Mouse (Mus musculus) frontal cortex, postnatal 25 days (tissue): ENCODE measurements at regions not wholly inside any gene's neighbourhood (a gene's known extent, or its start where the extent isn't known, plus 50 kb on each side); places are given as distances from the start of the nearest gene placed in this dataset.

Experiments used
- DNase-seq, 2 experiments: peaks; one replicate each; pipeline ENCODE4 v3.0.0; 2022; ENCODE audit warnings: low spot score in 2 of 2

GRCm38 (mm10) chr16:76591956-76592768 lies 218.5 kb upstream of the Nrip1 start:
- DNase-seq: no peak

DNA sequence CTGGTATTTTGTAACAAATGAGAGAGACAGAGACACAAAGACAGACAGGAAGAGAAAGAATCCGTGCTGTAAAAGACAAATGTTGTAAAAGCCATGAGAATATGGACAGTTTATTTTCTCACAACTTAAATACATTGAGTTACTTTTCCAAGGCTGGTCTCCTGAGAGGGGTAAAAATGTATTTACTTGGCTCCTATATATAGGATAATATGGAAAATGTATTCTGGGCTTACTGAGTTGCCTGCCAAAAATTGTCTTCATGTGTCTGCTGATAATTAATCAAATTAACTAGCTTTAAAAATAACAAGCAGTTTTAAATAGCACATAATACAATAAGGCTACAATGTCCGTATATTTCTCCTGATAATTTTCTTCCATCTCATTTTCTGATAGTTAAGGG lies 216.2 kb upstream of the Nrip1 start:
- no peak for DNase-seq

DNA sequence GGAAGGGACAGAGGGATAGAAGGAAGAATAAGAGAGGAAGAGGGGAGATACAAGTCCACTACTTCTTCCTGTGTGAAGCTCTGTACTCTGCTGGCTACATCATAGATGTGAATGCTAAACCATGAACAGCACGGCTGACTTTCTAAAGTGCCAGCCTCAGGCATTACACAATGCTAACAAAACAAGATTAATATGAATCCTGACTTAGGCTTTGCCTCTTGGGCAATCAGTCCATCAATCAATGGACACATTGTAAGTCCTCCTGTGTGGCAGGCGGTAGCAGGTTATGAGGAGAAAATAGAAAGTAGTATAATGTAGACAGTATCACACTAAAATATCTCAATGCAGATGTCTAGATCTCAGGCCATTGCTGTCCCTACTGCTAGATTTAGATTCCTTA lies 203.6 kb upstream of the Nrip1 start:
- no peak for DNase-seq

GRCm38 (mm10) chr16:76575281-76575680 lies 201.7 kb upstream of the Nrip1 start:
- no peak for DNase-seq

DNA sequence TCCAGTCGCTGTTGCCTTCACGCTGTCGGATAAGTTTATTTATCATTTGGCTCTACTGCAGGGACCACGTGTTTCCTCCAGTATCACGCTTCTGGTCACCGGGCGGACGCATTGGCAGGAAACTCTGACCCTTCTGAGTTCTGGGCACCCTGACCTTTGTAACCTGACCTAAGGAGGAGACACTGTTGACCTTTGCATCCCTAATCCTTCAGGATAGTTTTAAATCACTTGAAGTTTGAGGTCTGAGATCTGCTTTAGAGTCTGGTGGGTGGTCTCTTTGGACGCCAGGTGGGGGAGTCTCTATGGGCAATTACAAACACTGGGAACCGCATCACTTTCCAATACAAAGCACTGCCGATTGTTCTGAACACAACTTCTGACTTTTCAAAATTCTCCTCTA lies 192.6 kb upstream of the Nrip1 start:
- DNase-seq: no peak

GRCm38 (mm10) chr16:76554846-76555245 lies 181.2 kb upstream of the Nrip1 start:
- DNase-seq: no peak

- no peak for DNase-seq
These were observed 176.0 kb upstream of the Nrip1 start for GRCm38 (mm10) chr16:76549628-76550027.

GRCm38 (mm10) chr16:76547087-76547486 lies 173.5 kb upstream of the Nrip1 start:
- no peak for DNase-seq

DNA sequence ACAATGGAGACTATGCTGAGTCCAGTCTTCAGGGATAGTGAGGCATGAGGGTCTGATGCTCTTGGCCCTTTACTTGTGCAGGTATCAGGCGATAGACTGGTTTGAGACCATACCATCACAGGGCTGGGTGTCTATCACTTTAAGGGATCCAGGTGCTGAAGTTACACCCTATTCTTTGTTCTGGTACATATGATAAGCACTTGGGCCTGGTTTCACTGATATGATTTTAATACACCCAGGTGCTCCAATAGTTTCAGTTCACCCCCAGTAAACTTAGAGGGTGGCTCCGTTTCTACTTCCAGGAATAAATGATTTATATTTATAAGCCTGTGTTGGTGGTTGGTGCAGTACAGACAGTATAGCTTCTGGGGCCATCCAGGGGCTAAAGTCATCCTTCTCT lies 173.0 kb upstream of the Nrip1 start:
- DNase-seq: no peak

GRCm38 (mm10) chr16:76545942-76546341 lies 172.3 kb upstream of the Nrip1 start:
- DNase-seq: no peak

DNA sequence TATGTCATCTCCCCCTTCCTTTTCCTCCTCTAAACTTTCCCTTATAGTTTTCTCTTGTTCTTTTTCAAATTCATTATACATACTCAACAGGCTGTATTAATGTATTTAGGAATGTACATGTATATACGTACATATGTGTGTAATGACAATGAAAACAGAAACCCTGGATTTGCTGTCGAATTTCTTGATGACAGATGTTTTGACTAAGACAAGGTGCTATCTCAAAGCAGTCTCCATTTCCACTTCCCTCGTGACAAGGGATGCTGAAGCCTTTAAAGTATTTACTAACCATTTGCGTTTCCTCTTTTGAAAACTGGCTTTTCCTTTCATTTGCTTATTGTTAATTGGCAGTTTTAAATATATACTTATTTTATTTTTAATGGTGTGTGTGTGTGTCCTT lies 171.3 kb upstream of the Nrip1 start:
- DNase-seq: no peak

- DNase-seq: no peak
These were observed 167.3 kb upstream of the Nrip1 start for GRCm38 (mm10) chr16:76540964-76541363.

GRCm38 (mm10) chr16:76540328-76540923 lies 166.8 kb upstream of the Nrip1 start:
- no peak for DNase-seq

DNA sequence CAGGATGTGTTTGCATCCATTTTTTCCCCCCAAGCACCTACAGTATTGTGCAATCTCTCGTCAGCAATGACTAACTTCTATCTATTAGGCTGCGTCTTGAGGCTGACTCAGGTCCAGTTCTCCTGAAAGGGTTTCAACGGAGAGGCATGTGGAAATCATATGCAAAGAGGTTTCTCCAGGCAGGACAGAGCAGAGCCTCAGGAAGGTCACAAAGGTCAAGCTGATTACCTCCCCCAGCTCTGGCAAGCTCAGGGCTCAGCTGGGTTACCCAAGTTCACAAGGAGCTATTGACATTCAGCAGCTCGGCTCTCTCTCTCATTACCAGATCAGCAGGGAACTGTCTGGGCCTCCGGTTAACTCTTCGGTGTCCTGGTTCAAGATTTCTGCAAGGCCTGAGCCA lies 166.0 kb upstream of the Nrip1 start:
- DNase-seq: no peak

DNA sequence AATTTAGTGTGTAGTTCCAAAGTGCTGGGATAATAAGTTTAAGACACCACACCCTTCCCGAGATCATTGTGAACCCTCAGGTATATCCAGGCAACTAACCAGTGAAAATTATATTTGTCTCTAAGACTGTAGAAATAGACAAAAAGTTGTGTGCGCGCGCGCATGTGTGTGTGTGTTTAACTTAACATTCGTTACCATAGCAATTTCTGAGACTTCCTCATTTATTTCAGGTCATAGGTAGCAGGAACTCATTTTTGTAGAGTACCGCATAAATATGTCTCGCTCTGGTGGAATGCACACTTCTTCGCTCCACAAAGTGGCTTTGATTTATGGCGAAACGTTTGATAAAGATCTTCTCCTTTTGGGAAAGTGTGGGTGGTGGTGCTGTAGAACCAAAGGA lies 164.2 kb upstream of the Nrip1 start:
- no peak for DNase-seq

DNA sequence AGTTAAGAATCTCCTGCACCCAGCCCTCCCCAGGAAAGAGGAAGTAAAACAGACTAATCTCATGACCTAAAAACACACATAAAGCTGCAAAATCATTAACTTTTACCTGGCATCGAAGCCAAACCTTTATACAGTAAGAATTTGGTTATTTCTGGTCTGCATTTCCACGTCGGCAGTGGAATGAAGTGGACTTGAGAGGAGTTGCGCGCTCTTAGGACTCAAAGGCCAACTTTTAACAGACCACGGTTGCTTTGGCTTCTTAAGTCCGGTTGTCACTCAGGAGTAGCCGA lies 159.2 kb upstream of the Nrip1 start:
- DNase-seq: no peak

DNA sequence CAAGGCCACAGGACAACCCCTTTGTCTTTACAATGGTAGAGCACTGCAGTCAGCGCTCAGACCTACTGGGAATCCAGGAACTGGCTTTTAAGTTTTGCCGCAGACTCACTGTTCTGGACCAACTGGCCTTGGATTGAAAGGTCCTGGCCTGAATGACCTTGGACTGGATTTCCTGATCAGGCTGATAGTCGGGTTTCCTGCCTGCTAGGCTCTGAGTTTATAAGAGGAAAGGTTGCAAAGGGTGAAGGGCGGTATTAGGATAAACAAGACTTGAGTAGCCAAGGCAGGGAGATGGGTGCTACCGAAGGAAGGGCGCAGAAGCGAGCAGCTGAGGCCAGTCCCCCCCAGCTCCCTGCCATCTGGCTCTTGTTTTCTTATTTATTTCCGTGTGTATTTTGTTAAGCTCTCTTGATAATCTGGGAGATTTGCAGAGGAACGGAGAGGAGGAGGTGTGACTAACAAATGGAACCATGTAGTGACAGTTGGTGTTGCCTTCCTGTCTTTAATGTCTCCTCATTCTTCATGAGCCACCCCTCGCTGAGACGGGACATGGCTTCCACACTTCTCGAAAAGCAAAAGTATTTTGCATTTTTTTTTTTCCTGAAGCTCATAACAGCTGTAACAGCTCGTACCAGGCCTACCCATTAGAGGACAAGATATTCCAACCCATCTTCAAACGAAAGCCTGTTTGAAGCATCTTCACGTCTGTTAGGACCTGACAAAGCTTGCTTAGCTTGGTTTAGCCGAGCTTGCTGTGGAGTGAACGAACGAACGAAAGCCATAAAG lies 158.7 kb upstream of the Nrip1 start:
- no peak for DNase-seq

DNA sequence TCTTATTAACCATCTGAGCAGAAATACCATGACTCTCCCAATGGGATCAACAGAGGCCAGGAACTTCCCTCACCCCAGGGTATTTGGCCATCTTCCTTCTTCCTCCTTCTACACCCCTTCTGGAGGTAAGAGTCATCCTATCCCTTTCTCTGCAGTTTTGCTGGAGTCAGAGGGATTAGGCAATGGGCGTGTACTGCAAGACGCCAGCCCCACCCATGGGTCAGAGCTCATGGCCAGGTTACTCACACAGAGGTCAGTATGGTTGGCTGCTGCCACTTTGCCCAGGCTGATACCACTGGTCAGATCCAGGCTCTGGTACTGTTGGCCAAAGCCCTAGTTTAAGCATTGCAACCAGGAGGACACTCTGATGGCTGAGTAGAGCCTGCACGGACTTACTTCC lies 157.3 kb upstream of the Nrip1 start:
- no peak for DNase-seq

- no peak for DNase-seq
These were observed 156.0 kb upstream of the Nrip1 start for GRCm38 (mm10) chr16:76529613-76530012.

- no peak for DNase-seq
These were observed 153.7 kb upstream of the Nrip1 start for GRCm38 (mm10) chr16:76527106-76527949.

DNA sequence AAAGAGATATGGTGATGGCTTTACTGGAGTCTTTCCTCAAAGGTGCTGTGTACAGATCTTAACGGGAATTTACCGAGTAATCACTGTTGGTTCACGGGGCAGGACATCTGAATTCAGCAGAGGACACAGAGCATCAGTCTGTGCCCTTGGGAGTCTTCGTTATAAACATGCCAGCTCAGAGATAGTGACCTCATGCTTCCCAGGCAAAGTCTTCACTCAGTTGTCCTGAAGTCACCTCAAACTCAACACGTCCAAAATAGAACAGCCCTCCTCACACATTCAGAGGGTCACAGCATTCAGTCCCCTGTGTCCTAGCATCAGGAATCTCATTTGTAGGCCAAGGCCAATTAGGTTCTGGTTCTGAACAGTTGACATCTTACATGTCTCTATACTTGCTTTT lies 151.9 kb upstream of the Nrip1 start:
- no peak for DNase-seq

- DNase-seq: no peak
These were observed 151.3 kb upstream of the Nrip1 start for GRCm38 (mm10) chr16:76524921-76525320.
